Mouse (Mus musculus) intestine, embryonic 14.5 days (tissue): ENCODE results near the gene Ndc80. TPM values are rescaled to one million over a fixed set of nuclear protein-coding genes. Genes with fewer than 3 reads are reported as not detected.

ENCODE experiments used
- ATAC-seq: fragments of 200-750 bp; cut with Nextera tagmentation; replicated peaks from 2 replicates; pipeline ENCODE4 v1.8.0; 2017; ENCODE audit warnings: low read depth, moderate number of reproducible peaks, moderate TSS enrichment, moderate library complexity; ENCODE audit not compliant: low FRiP score, low TSS enrichment
- DNase-seq: peaks from one replicate; pipeline ENCODE4 v3.0.0-alpha.2; 2018; ENCODE audit warnings: low spot score
- H3K27ac ChIP-seq: fragments of 300-500 bp; sonication (generic); 2 replicates; pipeline ENCODE4 v1.5.1; 2014; ENCODE audit warnings: low read depth, mild to moderate bottlenecking, control low read depth
- H3K27me3 ChIP-seq: fragments of 300-500 bp; sonication (generic); replicated peaks from 2 replicates; pipeline ENCODE4 v1.6.1; 2014; ENCODE audit warnings: low read length, control low read depth; ENCODE audit not compliant: control insufficient read depth, insufficient read depth
- H3K36me3 ChIP-seq: fragments of 300-500 bp; sonication (generic); 2 replicates; pipeline ENCODE4 v1.6.1; 2014; ENCODE audit warnings: low read length, control low read depth; ENCODE audit not compliant: control insufficient read depth, insufficient read depth
- H3K4me1 ChIP-seq: fragments of 300-500 bp; sonication (generic); replicated peaks from 2 replicates; pipeline ENCODE4 v1.6.1; 2014; ENCODE audit warnings: low read length, control low read depth, mixed read lengths; ENCODE audit not compliant: control insufficient read depth, insufficient read depth
- H3K4me2 ChIP-seq: fragments of 300-500 bp; sonication (generic); 2 replicates; pipeline ENCODE4 v1.6.1; 2014; ENCODE audit warnings: low read length
- H3K4me3 ChIP-seq: fragments of 300-500 bp; sonication (generic); 2 replicates; pipeline ENCODE4 v1.5.1; 2014; ENCODE audit warnings: low read depth, low read length, control low read depth, mixed read lengths
- H3K9ac ChIP-seq: fragments of 300-500 bp; sonication (generic); 2 replicates; pipeline ENCODE4 v1.6.1; 2014; ENCODE audit warnings: mild to moderate bottlenecking, low read length
- H3K9me3 ChIP-seq: fragments of 300-500 bp; sonication (generic); 2 replicates; pipeline ENCODE4 v1.6.1; 2016; ENCODE audit warnings: low read length, control low read depth; ENCODE audit not compliant: control insufficient read depth
- WGBS: fragments of 180-500 bp; shearing (Covaris S2); extraction: QIAGEN DNeasy Blood & Tissue Kit; methylation state at CpG from one replicate; pipeline ENCODE4 v1.1.7; 2014; 5-methylcytosine and 5-hydroxymethylcytosine counted together
- polyA plus RNA-seq: library from polyadenylated mRNA; unstranded; fragments of >200 nt; fragmentation: Nextera tagmentation; extraction: Ambion mirVana; gene quantifications from 2 replicates; pipeline ENCODE4 v1.2.1, GENCODE M21; 2014

The Ndc80 gene
- polyA plus RNA-seq, 1 experiment from 2014 or later = 38.0 TPM

GRCm38 (mm10) chr17:71486231-71486851 is 40.3 kb downstream of the Ndc80 start:
- Histone ChIP-seq H3K27me3 (no peaks in the 10 kb centered on the region), H3K4me1 (peaks cover 8% of the 10 kb centered on the region), H3K4me2 (peak overlapping the region; percentile 8; the same call in 1 of the 2 replicates), H3K4me3 (no peak overlapping the region), H3K27ac (peak overlapping the region; percentile 20; the same call in 1 of the 2 replicates), H3K36me3 (no peaks in the 10 kb centered on the region), H3K9ac (0 out of 2 replicates have a peak overlapping the region, but pooled peaks have one; percentile 10), H3K9me3 (no peaks in the 10 kb centered on the region)
- no peak for ATAC-seq
- WGBS = 24% methylated on average over 8 of the region's 8 CpGs
- DNase-seq = no peak

GRCm38 (mm10) chr17:71485791-71486230 is 40.8 kb downstream of the Ndc80 start:
- 57% methylated on average over 12 of the region's 12 CpGs for WGBS
- Histone ChIP-seq H3K9ac (no peak overlapping the region), H3K4me3 (no peak overlapping the region), H3K4me1 (peaks cover 8% of the 10 kb centered on the region), H3K27me3 (no peaks in the 10 kb centered on the region), H3K4me2 (peak overlapping the region; percentile 8; the same call in 1 of the 2 replicates), H3K9me3 (no peaks in the 10 kb centered on the region), H3K36me3 (no peaks in the 10 kb centered on the region), H3K27ac (peak overlapping the region; percentile 20; the same call in 1 of the 2 replicates)
- no peak for DNase-seq
- ATAC-seq = no peak

- peaks cover 8% of the 10 kb centered on the region for H3K4me1 ChIP-seq
These were observed 41.9 kb downstream of the Ndc80 start for GRCm38 (mm10) chr17:71484711-71485110.

GRCm38 (mm10) chr17:71483418-71484060 is 43.1 kb downstream of the Ndc80 start:
- ATAC-seq (no peak), DNase-seq (no peak)
- no peak overlapping the region for H3K4me3 ChIP-seq
- no peak overlapping the region for H3K27ac ChIP-seq
- no peaks in the 10 kb centered on the region for H3K9me3 ChIP-seq
- H3K9ac ChIP-seq = no peak overlapping the region
- H3K36me3 ChIP-seq = no peaks in the 10 kb centered on the region
- no peaks in the 10 kb centered on the region for H3K27me3 ChIP-seq
- WGBS = 85% methylated on average over 7 of the region's 7 CpGs
- H3K4me1 ChIP-seq = peaks cover 8% of the 10 kb centered on the region
- no peak overlapping the region for H3K4me2 ChIP-seq

More at GRCm38 (mm10) chr17:71484711-71485110, 41.9 kb downstream of the Ndc80 start:
- Histone ChIP-seq H3K4me3 (no peak overlapping the region), H3K9me3 (no peaks in the 10 kb centered on the region), H3K9ac (no peak overlapping the region), H3K27me3 (no peaks in the 10 kb centered on the region), H3K36me3 (no peaks in the 10 kb centered on the region), H3K4me2 (no peak overlapping the region), H3K27ac (no peak overlapping the region)
- DNase-seq = no peak
- ATAC-seq = no peak
- 93% methylated on average over 5 of the region's 5 CpGs for WGBS

- Histone ChIP-seq H3K4me3 (no peak overlapping the region), H3K4me2 (no peak overlapping the region), H3K27ac (no peak overlapping the region), H3K9ac (no peak overlapping the region), H3K36me3 (no peaks in the 10 kb centered on the region), H3K9me3 (no peaks in the 10 kb centered on the region), H3K4me1 (0 out of 2 replicates have a peak, but pooled peaks cover 4% of the 10 kb centered on the region), H3K27me3 (no peaks in the 10 kb centered on the region)
- DNase-seq (no peak), ATAC-seq (no peak)
- WGBS = 59% methylated on average over 5 of the region's 5 CpGs
These were observed 47.2 kb downstream of the Ndc80 start for GRCm38 (mm10) chr17:71479381-71479901.

GRCm38 (mm10) chr17:71477481-71477880 is 49.2 kb downstream of the Ndc80 start:
- Histone ChIP-seq H3K9ac (no peak overlapping the region), H3K4me1 (peaks cover 9% of the 10 kb centered on the region; the same call in 1 of the 2 replicates), H3K36me3 (no peaks in the 10 kb centered on the region), H3K9me3 (no peaks in the 10 kb centered on the region), H3K27me3 (no peaks in the 10 kb centered on the region), H3K4me3 (no peak overlapping the region), H3K27ac (no peak overlapping the region), H3K4me2 (no peak overlapping the region)
- 93% methylated on average over 8 of the region's 8 CpGs for WGBS
- no peak for DNase-seq
- no peak for ATAC-seq

GRCm38 (mm10) chr17:71476346-71477020 is 50.2 kb downstream of the Ndc80 start:
- no peaks in the 10 kb centered on the region for H3K27me3 ChIP-seq
- no peaks in the 10 kb centered on the region for H3K36me3 ChIP-seq
- DNase-seq (no peak), ATAC-seq (no peak)
- 71% methylated on average over 7 of the region's 7 CpGs for WGBS
- H3K4me1 ChIP-seq = peaks cover 9% of the 10 kb centered on the region; the same call in 1 of the 2 replicates
- H3K9ac ChIP-seq = no peak overlapping the region; the same call in 1 of the 2 replicates
- H3K4me3 ChIP-seq = peak overlapping the region; percentile 86; the same call in 1 of the 2 replicates
- no peaks in the 10 kb centered on the region for H3K9me3 ChIP-seq
- no peak overlapping the region for H3K27ac ChIP-seq
- H3K4me2 ChIP-seq = peak overlapping the region; percentile 52

- Histone ChIP-seq H3K36me3 (no peaks in the 10 kb centered on the region), H3K27ac (peak overlapping the region; percentile 86), H3K27me3 (no peaks in the 10 kb centered on the region), H3K9me3 (no peaks in the 10 kb centered on the region), H3K4me1 (peaks cover 9% of the 10 kb centered on the region; the same call in 1 of the 2 replicates), H3K4me3 (peak overlapping the region; percentile 86), H3K4me2 (peak overlapping the region; percentile 52), H3K9ac (peak overlapping the region; percentile 64)
- DNase-seq (no peak), ATAC-seq (peak; percentile 78; the same call in 1 of the 2 replicates)
- under 1% methylated on average over 31 of the region's 31 CpGs for WGBS
These were observed 51.0 kb downstream of the Ndc80 start for GRCm38 (mm10) chr17:71475705-71476089.
